Mouse (Mus musculus) lung, adult 2 months (tissue): ENCODE data around the gene Atxn2l.

Source experiments
- CTCF ChIP-seq: fragments of 200-500 bp; IDR thresholded peaks from 2 replicates; pipeline ENCODE4 v1.5.1; 2011; ENCODE audit warnings: mild to moderate bottlenecking, low read length, control low read depth; ENCODE audit not compliant: insufficient read depth
- POLR2A ChIP-seq: fragments of 200-500 bp; IDR thresholded peaks from 2 replicates; pipeline ENCODE4 v1.6.1; 2011; ENCODE audit warnings: low read depth, mild to moderate bottlenecking, control low read depth, low read length, borderline replicate concordance; ENCODE audit errors: extremely low read depth

GRCm38 (mm10) chr7:126511287-126511686 is 8.1 kb upstream of the Atxn2l start:
- TF ChIP-seq POLR2A (no peak), CTCF (no peak)
